Mouse (Mus musculus): ENCODE measurements around the gene Zfp825. TPM values are rescaled to one million over a fixed set of nuclear protein-coding genes. Genes with fewer than 3 reads are reported as not detected.

Zfp825 gene
- 6.1 and 12.2 TPM in 2 replicates for polyA plus RNA-seq (2012; rRNA removed)

DNA sequence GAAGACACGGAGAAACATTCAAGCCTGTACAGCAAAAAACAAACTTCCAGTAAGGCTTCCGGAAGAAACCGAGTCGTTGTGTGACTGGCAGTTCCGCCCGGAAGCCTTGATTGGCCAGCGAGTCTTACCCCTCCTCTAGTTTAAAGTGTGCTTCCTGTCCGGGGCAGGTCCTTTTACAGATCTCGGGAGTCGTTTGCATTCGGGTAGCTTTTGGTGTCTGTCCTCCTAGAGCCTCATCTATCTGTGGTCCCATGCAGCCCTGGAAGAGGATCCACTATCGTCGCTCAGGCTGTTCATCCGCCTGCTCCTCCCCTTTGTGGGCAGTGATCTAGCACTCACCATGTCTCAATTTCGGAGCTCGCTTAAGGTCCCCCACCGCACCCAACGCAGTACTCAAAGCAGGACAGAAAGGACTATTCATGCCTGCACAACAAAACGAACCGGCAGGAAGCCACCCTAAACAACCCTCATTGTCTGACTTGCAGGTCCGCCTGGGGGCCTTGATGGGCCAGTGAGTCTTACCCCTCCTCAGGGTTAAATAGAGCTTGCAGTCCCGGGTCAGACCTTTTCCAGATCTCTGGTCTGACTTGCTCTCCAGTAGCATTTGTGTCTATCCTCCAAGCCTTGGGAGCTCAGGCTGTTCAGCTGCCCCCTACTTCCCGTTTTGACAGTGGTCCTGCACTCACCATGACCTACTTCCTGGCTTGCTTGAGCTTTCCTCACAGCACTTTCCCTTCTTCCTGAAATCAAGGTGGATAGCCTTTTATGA lies at the start of gene Zfp825:
Gene Zfp825, minus strand, starts transcription at position 82 of the 769 bp plus-strand sequence.

Other genes with a start within 250 kb of the Zfp825 start
- gene Ahrr, start 201.7 kb downstream of the Zfp825 start, polyA plus RNA-seq (2012; rRNA removed) = 1.4 and 2.2 TPM in 2 replicates
- 78.0 and 119 TPM in 2 replicates for gene Pdcd6, start 176.4 kb downstream of the Zfp825 start, polyA plus RNA-seq (2012; rRNA removed)
- gene Sdha, start 143.7 kb downstream of the Zfp825 start, polyA plus RNA-seq (2012; rRNA removed) = 142 and 157 TPM in 2 replicates
- 28.5 and 48.1 TPM in 2 replicates for gene Ccdc127, start 143.7 kb downstream of the Zfp825 start, polyA plus RNA-seq (2012; rRNA removed)
- gene Lrrc14b, start 130.0 kb downstream of the Zfp825 start, polyA plus RNA-seq (2012; rRNA removed) = 0.06 and 0.30 TPM in 2 replicates
- 1.2 and 1.8 TPM in 2 replicates for gene Zfp72, start 103.2 kb downstream of the Zfp825 start, polyA plus RNA-seq (2012; rRNA removed)
- 35.2 and 45.0 TPM in 2 replicates for gene Ftl1-ps1, start 94.3 kb downstream of the Zfp825 start, polyA plus RNA-seq (2012; rRNA removed)
- gene Erap1, start 145.6 kb upstream of the Zfp825 start, polyA plus RNA-seq (2012; rRNA removed) = 3.3 and 4.3 TPM in 2 replicates

All from central nervous system, embryonic 11.5 days (tissue).